Mouse (Mus musculus) heart, adult 11 months (tissue): ENCODE measurements at regions not wholly inside any gene's neighbourhood (a gene's known extent, or its start where the extent isn't known, plus 50 kb on each side); places are given as distances from the start of the nearest gene placed in this dataset.
A peak's percentile ranks its signal among the peaks of the same experiment; 100 is the strongest.
"Not testable (repeated sequence)": the region's sequence is repeated elsewhere in the genome, so short reads cannot be mapped to it uniquely, and the experiment has no call there.

Experiments
- DNase-seq: peaks from one replicate; pipeline ENCODE4 v3.0.0; 2022

GRCm38 (mm10) chr6:47679946-47680345 lies 84.8 kb upstream of the Ezh2 start:
- DNase-seq, result peak; percentile 49

- DNase-seq, result peak; percentile 96
These were observed 77.6 kb upstream of the Ezh2 start for GRCm38 (mm10) chr6:47672741-47673140.

GRCm38 (mm10) chr6:47652880-47653279 lies 57.7 kb upstream of the Ezh2 start:
- peak; percentile 98 for DNase-seq

- DNase-seq, result not testable (repeated sequence)
These were observed 56.2 kb upstream of the Ezh2 start for GRCm38 (mm10) chr6:47651385-47651718.

GRCm38 (mm10) chr6:47650463-47651384 lies 55.6 kb upstream of the Ezh2 start:
- peak; percentile 99 for DNase-seq

GRCm38 (mm10) chr6:47649961-47650360 lies 54.8 kb upstream of the Ezh2 start:
- peak; percentile 84 for DNase-seq

- DNase-seq, result peak; percentile 94
These were observed 54.4 kb upstream of the Ezh2 start for GRCm38 (mm10) chr6:47649451-47649931.

GRCm38 (mm10) chr6:47648899-47649298 lies 53.8 kb upstream of the Ezh2 start:
- DNase-seq, result no peak

- peak; percentile 87 for DNase-seq
These were observed 53.2 kb upstream of the Ezh2 start for GRCm38 (mm10) chr6:47648316-47648715.

GRCm38 (mm10) chr6:47647876-47648275 lies 52.7 kb upstream of the Ezh2 start:
- DNase-seq, result peak; percentile 90

- DNase-seq, result peak; percentile 89
These were observed 51.8 kb upstream of the Ezh2 start for GRCm38 (mm10) chr6:47646731-47647567.

- no peak for DNase-seq
These were observed 50.9 kb upstream of the Ezh2 start for GRCm38 (mm10) chr6:47646022-47646421.
